Mouse (Mus musculus): ENCODE data around the gene Slc52a3. TPM values are rescaled to one million over a fixed set of nuclear protein-coding genes. Genes with fewer than 3 reads are reported as not detected.
"Not testable (repeated sequence)": the region's sequence is repeated elsewhere in the genome, so short reads cannot be mapped to it uniquely, and the experiment has no call there.

Slc52a3 gene
- polyA plus RNA-seq, 1 experiment: 0.60 TPM

GRCm38 (mm10) chr2:151981268-151981667 is 15.0 kb upstream of the Slc52a3 start:
- TF ChIP-seq POLR2A (IDR thresholded peaks at IDR 0.05; ENCODE audit: low read depth, low read length) (no peak), CTCF (IDR thresholded peaks at IDR 0.05; ENCODE audit: borderline replicate concordance, insufficient read depth, low read length) (no peak)
- H3K4me1 ChIP-seq (ENCODE audit: control insufficient read depth, insufficient read depth, low read length): peaks cover 19% of the 10 kb centered on the region; the same call in 1 of the 2 replicates
- no peak overlapping the region for H3K4me3 ChIP-seq (ENCODE audit: insufficient read depth, low read length)
- no peak overlapping the region for H3K27ac ChIP-seq (ENCODE audit: insufficient read depth, low read length)

GRCm38 (mm10) chr2:151982476-151982875 is 13.8 kb upstream of the Slc52a3 start:
- TF ChIP-seq POLR2A (IDR thresholded peaks at IDR 0.05; ENCODE audit: low read depth, low read length) (no peak), CTCF (IDR thresholded peaks at IDR 0.05; ENCODE audit: borderline replicate concordance, insufficient read depth, low read length) (no peak)
- H3K4me3 ChIP-seq (ENCODE audit: insufficient read depth, low read length): no peak overlapping the region
- no peak overlapping the region for H3K27ac ChIP-seq (ENCODE audit: insufficient read depth, low read length)
- H3K4me1 ChIP-seq (ENCODE audit: control insufficient read depth, insufficient read depth, low read length): peaks cover 17% of the 10 kb centered on the region; the same call in 1 of the 2 replicates

- TF ChIP-seq CTCF (IDR thresholded peaks at IDR 0.05; ENCODE audit: borderline replicate concordance, insufficient read depth, low read length) (no peak), POLR2A (IDR thresholded peaks at IDR 0.05; ENCODE audit: low read depth, low read length) (no peak)
- Histone ChIP-seq H3K4me3 (ENCODE audit: insufficient read depth, low read length) (no peak overlapping the region), H3K27ac (ENCODE audit: insufficient read depth, low read length) (peak overlapping the region; percentile 53), H3K4me1 (ENCODE audit: control insufficient read depth, insufficient read depth, low read length) (0 out of 2 replicates have a peak, but pooled peaks cover 5% of the 10 kb centered on the region)
Observed at GRCm38 (mm10) chr2:151984019-151984418, 12.3 kb upstream of the Slc52a3 start.

GRCm38 (mm10) chr2:151985426-151986172 is 10.7 kb upstream of the Slc52a3 start:
- Histone ChIP-seq H3K4me3 (ENCODE audit: insufficient read depth, low read length) (no peak overlapping the region), H3K27ac (ENCODE audit: insufficient read depth, low read length) (no peak overlapping the region), H3K4me1 (ENCODE audit: control insufficient read depth, insufficient read depth, low read length) (0 out of 2 replicates have a peak, but pooled peaks cover under 1% of the 10 kb centered on the region)
- no peak for TF ChIP-seq CTCF (IDR thresholded peaks at IDR 0.05; ENCODE audit: borderline replicate concordance, insufficient read depth, low read length)
- TF ChIP-seq POLR2A (IDR thresholded peaks at IDR 0.05; ENCODE audit: low read depth, low read length): no peak

- no peak overlapping the region for H3K4me3 ChIP-seq (ENCODE audit: insufficient read depth, low read length)
- H3K27ac ChIP-seq (ENCODE audit: insufficient read depth, low read length): no peak overlapping the region
- TF ChIP-seq CTCF (IDR thresholded peaks at IDR 0.05; ENCODE audit: borderline replicate concordance, insufficient read depth, low read length) (no peak), POLR2A (IDR thresholded peaks at IDR 0.05; ENCODE audit: low read depth, low read length) (no peak)
- H3K4me1 ChIP-seq (ENCODE audit: control insufficient read depth, insufficient read depth, low read length): no peaks in the 10 kb centered on the region
Observed at GRCm38 (mm10) chr2:151986958-151987357, 9.4 kb upstream of the Slc52a3 start.

GRCm38 (mm10) chr2:151988978-151989377 is 7.3 kb upstream of the Slc52a3 start:
- Histone ChIP-seq H3K4me3 (ENCODE audit: insufficient read depth, low read length) (no peak overlapping the region), H3K27ac (ENCODE audit: insufficient read depth, low read length) (no peak overlapping the region), H3K4me1 (ENCODE audit: control insufficient read depth, insufficient read depth, low read length) (no peaks in the 10 kb centered on the region)
- no peak for TF ChIP-seq CTCF (IDR thresholded peaks at IDR 0.05; ENCODE audit: borderline replicate concordance, insufficient read depth, low read length)
- no peak for TF ChIP-seq POLR2A (IDR thresholded peaks at IDR 0.05; ENCODE audit: low read depth, low read length)

GRCm38 (mm10) chr2:151990985-151991394 is 5.3 kb upstream of the Slc52a3 start:
- Histone ChIP-seq H3K4me1 (ENCODE audit: control insufficient read depth, insufficient read depth, low read length) (peaks cover 3% of the 10 kb centered on the region; the same call in 1 of the 2 replicates), H3K4me3 (ENCODE audit: insufficient read depth, low read length) (no peak overlapping the region), H3K27ac (ENCODE audit: insufficient read depth, low read length) (no peak overlapping the region)
- no peak for TF ChIP-seq POLR2A (IDR thresholded peaks at IDR 0.05; ENCODE audit: low read depth, low read length)
- no peak for TF ChIP-seq CTCF (IDR thresholded peaks at IDR 0.05; ENCODE audit: borderline replicate concordance, insufficient read depth, low read length)

- peaks cover 3% of the 10 kb centered on the region; the same call in 1 of the 2 replicates for H3K4me1 ChIP-seq (ENCODE audit: control insufficient read depth, insufficient read depth, low read length)
- TF ChIP-seq POLR2A (IDR thresholded peaks at IDR 0.05; ENCODE audit: low read depth, low read length): no peak
- no peak for TF ChIP-seq CTCF (IDR thresholded peaks at IDR 0.05; ENCODE audit: borderline replicate concordance, insufficient read depth, low read length)
- H3K27ac ChIP-seq (ENCODE audit: insufficient read depth, low read length): no peak overlapping the region
- H3K4me3 ChIP-seq (ENCODE audit: insufficient read depth, low read length): no peak overlapping the region
Observed at GRCm38 (mm10) chr2:151991446-151991845, 4.9 kb upstream of the Slc52a3 start.

- no peak overlapping the region for H3K27ac ChIP-seq (ENCODE audit: insufficient read depth, low read length)
- peak; percentile 85 for TF ChIP-seq CTCF (IDR thresholded peaks at IDR 0.05; ENCODE audit: borderline replicate concordance, insufficient read depth, low read length)
- no peak for TF ChIP-seq POLR2A (IDR thresholded peaks at IDR 0.05; ENCODE audit: low read depth, low read length)
- H3K4me1 ChIP-seq (ENCODE audit: control insufficient read depth, insufficient read depth, low read length): peaks cover 3% of the 10 kb centered on the region; the same call in 1 of the 2 replicates
- H3K4me3 ChIP-seq (ENCODE audit: insufficient read depth, low read length): no peak overlapping the region
Observed at GRCm38 (mm10) chr2:151994350-151995122, 1.8 kb upstream of the Slc52a3 start.

GRCm38 (mm10) chr2:151997190-151997575 is 872 bp downstream of the Slc52a3 start:
- not testable (repeated sequence) for H3K27ac ChIP-seq (ENCODE audit: insufficient read depth, low read length); H3K4me3 ChIP-seq (ENCODE audit: insufficient read depth, low read length); H3K4me1 ChIP-seq (ENCODE audit: control insufficient read depth, insufficient read depth, low read length)

All from embryonic fibroblast, embryonic 13.5 days (primary cell).